Mouse (Mus musculus) kidney, adult 2 months (tissue): Measurements from ENCODE around the gene Glod5.

Source experiments
- CTCF ChIP-seq: fragments of 200-500 bp; conservative IDR thresholded peaks from 2 replicates; pipeline ENCODE4 v1.5.1; 2011; ENCODE audit warnings: low read depth, mild to moderate bottlenecking, control low read depth, low read length, moderate library complexity, mixed read lengths; ENCODE audit not compliant: insufficient read depth, insufficient read length
- POLR2A ChIP-seq: fragments of 200-500 bp; IDR thresholded peaks from one replicate; pipeline ENCODE4 v1.6.1; 2011; ENCODE audit warnings: low read depth, low read length, control low read depth

DNA sequence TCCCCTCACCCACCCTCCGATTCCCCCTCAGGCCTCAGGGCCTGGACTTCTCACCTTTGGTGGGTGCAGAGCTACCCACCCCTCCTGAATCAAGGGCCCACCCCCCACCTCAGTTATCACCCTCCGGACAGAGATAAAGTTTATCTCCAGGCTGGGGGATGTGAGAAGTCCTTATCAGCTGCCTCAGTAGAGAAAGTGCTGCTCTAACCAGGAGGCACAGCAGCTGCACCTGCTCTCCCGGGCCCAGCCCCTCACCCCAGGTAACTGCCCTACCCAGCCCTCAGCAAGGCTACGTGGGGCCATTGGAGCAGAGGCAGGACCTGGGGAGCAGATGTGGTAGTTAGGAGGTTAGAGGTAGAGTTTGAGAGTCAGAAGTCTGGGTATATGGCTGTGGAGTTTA is 52.1 kb downstream of the Glod5 start:
- TF ChIP-seq CTCF, result no peak
- no peak for TF ChIP-seq POLR2A
